Mouse (Mus musculus) heart, embryonic 11.5 days (tissue): ENCODE results near the gene AL607142.1. TPM values are rescaled to one million over a fixed set of nuclear protein-coding genes. Genes with fewer than 3 reads are reported as not detected.

Experiments
- ATAC-seq: fragments of 200-750 bp; cut with Nextera tagmentation; replicated peaks from 2 replicates; pipeline ENCODE4 v1.8.0; 2017; ENCODE audit warnings: moderate library complexity; ENCODE audit not compliant: insufficient number of reproducible peaks, low FRiP score, low TSS enrichment
- H3K27ac ChIP-seq: fragments of 300-500 bp; sonication (generic); 2 replicates; pipeline ENCODE4 v1.5.1; 2014; ENCODE audit warnings: mild to moderate bottlenecking, low read depth, low read length
- H3K27me3 ChIP-seq: fragments of 300-500 bp; sonication (generic); 2 replicates; pipeline ENCODE4 v1.6.1; 2014; ENCODE audit warnings: mild to moderate bottlenecking, low read length, mixed read lengths; ENCODE audit not compliant: control insufficient read depth, insufficient read depth
- H3K36me3 ChIP-seq: fragments of 300-500 bp; sonication (generic); 2 replicates; pipeline ENCODE4 v1.6.1; 2014; ENCODE audit warnings: mild to moderate bottlenecking, low read length, moderate library complexity, mixed read lengths; ENCODE audit not compliant: control insufficient read depth, insufficient read depth
- H3K4me1 ChIP-seq: fragments of 300-500 bp; sonication (generic); 2 replicates; pipeline ENCODE4 v1.6.1; 2014; ENCODE audit warnings: low read length; ENCODE audit not compliant: control insufficient read depth, insufficient read depth
- H3K4me2 ChIP-seq: fragments of 300-500 bp; sonication (generic); 2 replicates; pipeline ENCODE4 v1.6.1; 2014; ENCODE audit warnings: mild to moderate bottlenecking, moderate library complexity
- H3K4me3 ChIP-seq: fragments of 300-500 bp; sonication (generic); 2 replicates; pipeline ENCODE4 v1.5.1; 2014; ENCODE audit warnings: low read depth, low read length
- H3K9ac ChIP-seq: fragments of 300-500 bp; sonication (generic); 2 replicates; pipeline ENCODE4 v1.6.1; 2014; ENCODE audit warnings: mild to moderate bottlenecking, low read depth, low read length, moderate library complexity
- H3K9me3 ChIP-seq: fragments of 300-500 bp; sonication (generic); replicated peaks from 2 replicates; pipeline ENCODE4 v1.6.1; 2016; ENCODE audit warnings: low read length; ENCODE audit not compliant: control insufficient read depth
- WGBS: fragments of 180-500 bp; shearing (Covaris S2); extraction: QIAGEN DNeasy Blood & Tissue Kit; methylation state at CpG from one replicate; pipeline ENCODE4 v1.1.7; 2014; ENCODE audit not compliant: insufficient replicate concordance; 5-methylcytosine and 5-hydroxymethylcytosine counted together
- polyA plus RNA-seq: library from polyadenylated mRNA; unstranded; fragments of >200 nt; fragmentation: Nextera tagmentation; extraction: Ambion mirVana; gene quantifications from 2 replicates; pipeline ENCODE4 v1.2.1, GENCODE M21; 2014

AL607142.1 gene
- polyA plus RNA-seq, 1 experiment from 2014 or later: not detected

- Histone ChIP-seq H3K27ac (no peak overlapping the region), H3K9ac (no peak overlapping the region), H3K4me1 (peaks cover 9% of the 10 kb centered on the region; the same call in 1 of the 2 replicates), H3K4me2 (no peak overlapping the region), H3K27me3 (0 out of 2 replicates have a peak, but pooled peaks cover 3% of the 10 kb centered on the region), H3K4me3 (no peak overlapping the region), H3K36me3 (no peaks in the 10 kb centered on the region), H3K9me3 (no peaks in the 10 kb centered on the region)
- 82% methylated on average over 9 of the region's 9 CpGs for WGBS
- ATAC-seq: no peak
These were observed 78.1 kb downstream of the AL607142.1 start for GRCm38 (mm10) chr4:120142905-120143304.

Other genes starting within 250 kb of the AL607142.1 start
- 0.30 and 0.87 TPM in 2 replicates for gene Edn2, start 96.2 kb downstream of the AL607142.1 start, polyA plus RNA-seq
- 0.21 and 0.29 TPM in 2 replicates for gene Foxo6, start 222.4 kb downstream of the AL607142.1 start, polyA plus RNA-seq